16 mouse cellular contexts compared by ENCODE assay signal in the genomic region with DNA sequence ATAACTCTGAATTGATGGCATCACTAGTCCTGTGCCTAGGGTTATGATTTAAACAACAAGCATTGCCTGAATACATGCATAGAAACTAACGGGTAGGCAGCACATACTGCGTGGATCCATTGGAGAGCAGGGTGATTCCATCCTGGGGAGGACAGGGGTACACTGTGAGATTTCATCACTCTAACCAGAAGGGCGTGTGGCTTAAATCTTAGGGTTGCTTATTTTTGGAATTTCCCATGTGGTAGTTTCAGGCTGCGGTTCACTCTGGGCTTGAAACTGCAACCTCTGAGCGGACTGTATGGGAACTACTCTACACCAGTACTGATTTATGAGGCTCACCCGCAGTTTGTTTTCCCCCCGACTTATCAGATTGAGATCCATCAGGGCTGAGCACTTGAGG. TPM values are rescaled to one million over a fixed set of nuclear protein-coding genes. Genes with fewer than 3 reads are reported as not detected.
"Had no signal": no experiment of that assay in that cellular context is flagged by ENCODE, and none has a peak within 500 bp of the region (broad histone marks: within the 10 kb centered on the region; RNA-seq: fewer than 3 reads in every experiment).

No protein-coding gene starts in this region.

- H3K9ac ChIP-seq: kidney, embryonic 15.5 days; liver, embryonic 14.5 days; neural tube, embryonic 13.5 days; stomach, embryonic 15.5 days had no signal

- DNase-seq: kidney, adult 2 months; kidney, postnatal 14 days; left cerebral cortex, postnatal 4 days; lung, adult 2 months; lung, postnatal 36 days; midbrain, embryonic 14.5 days; retina, postnatal 1 day; right cerebral cortex, postnatal 14 days; thymus, postnatal 4 days had no signal

- H3K36me3 ChIP-seq: kidney, embryonic 15.5 days; neural tube, embryonic 13.5 days; stomach, embryonic 15.5 days had no signal

- H3K9me3 ChIP-seq: kidney, embryonic 15.5 days; neural tube, embryonic 13.5 days; stomach, embryonic 15.5 days had no signal

- H3K4me3 ChIP-seq: kidney, embryonic 15.5 days; neural tube, embryonic 13.5 days; stomach, embryonic 15.5 days had no signal

- H3K27ac ChIP-seq: kidney, embryonic 15.5 days; liver, embryonic 14.5 days; neural tube, embryonic 13.5 days; stomach, embryonic 15.5 days had no signal

- H3K4me2 ChIP-seq: kidney, embryonic 15.5 days; neural tube, embryonic 13.5 days; stomach, embryonic 15.5 days had no signal

- ATAC-seq: intestine, embryonic 16.5 days; lung, postnatal 0 days had no signal

RNA-seq across cellular contexts. Expression of a gene that starts 45.5 kb away (rescaled TPM):
- total RNA-seq: megakaryocyte-erythroid progenitor cell, adult 5-6 weeks had no signal
